Mouse (Mus musculus) heart, embryonic 11.5 days (tissue): ENCODE data around the gene Pgap3. TPM values are rescaled to one million over a fixed set of nuclear protein-coding genes. Genes with fewer than 3 reads are reported as not detected.

Experiments
- ATAC-seq: fragments of 200-750 bp; cut with Nextera tagmentation; replicated peaks from 2 replicates; pipeline ENCODE4 v1.8.0; 2017; ENCODE audit warnings: moderate library complexity; ENCODE audit not compliant: insufficient number of reproducible peaks, low FRiP score, low TSS enrichment
- H3K27ac ChIP-seq: fragments of 300-500 bp; sonication (generic); 2 replicates; pipeline ENCODE4 v1.5.1; 2014; ENCODE audit warnings: mild to moderate bottlenecking, low read depth, low read length
- H3K27me3 ChIP-seq: fragments of 300-500 bp; sonication (generic); 2 replicates; pipeline ENCODE4 v1.6.1; 2014; ENCODE audit warnings: mild to moderate bottlenecking, low read length, mixed read lengths; ENCODE audit not compliant: control insufficient read depth, insufficient read depth
- H3K36me3 ChIP-seq: fragments of 300-500 bp; sonication (generic); 2 replicates; pipeline ENCODE4 v1.6.1; 2014; ENCODE audit warnings: mild to moderate bottlenecking, low read length, moderate library complexity, mixed read lengths; ENCODE audit not compliant: control insufficient read depth, insufficient read depth
- H3K4me1 ChIP-seq: fragments of 300-500 bp; sonication (generic); 2 replicates; pipeline ENCODE4 v1.6.1; 2014; ENCODE audit warnings: low read length; ENCODE audit not compliant: control insufficient read depth, insufficient read depth
- H3K4me2 ChIP-seq: fragments of 300-500 bp; sonication (generic); 2 replicates; pipeline ENCODE4 v1.6.1; 2014; ENCODE audit warnings: mild to moderate bottlenecking, moderate library complexity
- H3K4me3 ChIP-seq: fragments of 300-500 bp; sonication (generic); 2 replicates; pipeline ENCODE4 v1.5.1; 2014; ENCODE audit warnings: low read depth, low read length
- H3K9ac ChIP-seq: fragments of 300-500 bp; sonication (generic); 2 replicates; pipeline ENCODE4 v1.6.1; 2014; ENCODE audit warnings: mild to moderate bottlenecking, low read depth, low read length, moderate library complexity
- H3K9me3 ChIP-seq: fragments of 300-500 bp; sonication (generic); replicated peaks from 2 replicates; pipeline ENCODE4 v1.6.1; 2016; ENCODE audit warnings: low read length; ENCODE audit not compliant: control insufficient read depth
- WGBS: fragments of 180-500 bp; shearing (Covaris S2); extraction: QIAGEN DNeasy Blood & Tissue Kit; methylation state at CpG from one replicate; pipeline ENCODE4 v1.1.7; 2014; ENCODE audit not compliant: insufficient replicate concordance; 5-methylcytosine and 5-hydroxymethylcytosine counted together
- polyA plus RNA-seq: library from polyadenylated mRNA; unstranded; fragments of >200 nt; fragmentation: Nextera tagmentation; extraction: Ambion mirVana; gene quantifications from 2 replicates; pipeline ENCODE4 v1.2.1, GENCODE M21; 2014

The Pgap3 gene
- polyA plus RNA-seq, 1 experiment from 2014 or later = 10.6 TPM

- Histone ChIP-seq H3K4me1 (peaks cover 60% of the 10 kb centered on the region), H3K4me3 (no peak overlapping the region), H3K27me3 (peaks cover 19% of the 10 kb centered on the region), H3K9ac (no peak overlapping the region), H3K4me2 (no peak overlapping the region; the same call in 1 of the 2 replicates), H3K36me3 (no peaks in the 10 kb centered on the region), H3K27ac (no peak overlapping the region), H3K9me3 (no peaks in the 10 kb centered on the region)
- ATAC-seq = no peak
- WGBS = 29% methylated on average over 9 of the region's 9 CpGs
These were observed 11.0 kb downstream of the Pgap3 start for GRCm38 (mm10) chr11:98389221-98389780.

GRCm38 (mm10) chr11:98388282-98388681 is 12.0 kb downstream of the Pgap3 start:
- H3K4me2 ChIP-seq = no peak overlapping the region
- no peak overlapping the region for H3K4me3 ChIP-seq
- no peaks in the 10 kb centered on the region for H3K36me3 ChIP-seq
- ATAC-seq = no peak
- H3K9me3 ChIP-seq = no peaks in the 10 kb centered on the region
- H3K9ac ChIP-seq = no peak overlapping the region
- peaks cover 19% of the 10 kb centered on the region for H3K27me3 ChIP-seq
- 67% methylated on average over 10 of the region's 10 CpGs for WGBS
- H3K4me1 ChIP-seq = peaks cover 59% of the 10 kb centered on the region
- no peak overlapping the region for H3K27ac ChIP-seq

- H3K9ac ChIP-seq = no peak overlapping the region
- H3K36me3 ChIP-seq = no peaks in the 10 kb centered on the region
- peaks cover 19% of the 10 kb centered on the region for H3K27me3 ChIP-seq
- no peaks in the 10 kb centered on the region for H3K9me3 ChIP-seq
- 39% methylated on average over 14 of the region's 14 CpGs for WGBS
- H3K27ac ChIP-seq = no peak overlapping the region
- H3K4me1 ChIP-seq = peaks cover 52% of the 10 kb centered on the region
- no peak overlapping the region for H3K4me2 ChIP-seq
- ATAC-seq = no peak
- H3K4me3 ChIP-seq = no peak overlapping the region
These were observed 13.2 kb downstream of the Pgap3 start for GRCm38 (mm10) chr11:98387056-98387577.

GRCm38 (mm10) chr11:98386596-98386995 is 13.7 kb downstream of the Pgap3 start:
- peaks cover 47% of the 10 kb centered on the region for H3K4me1 ChIP-seq
- no peaks in the 10 kb centered on the region for H3K36me3 ChIP-seq
- H3K9ac ChIP-seq = peak overlapping the region; percentile 63; the same call in 1 of the 2 replicates
- no peak overlapping the region for H3K27ac ChIP-seq
- H3K27me3 ChIP-seq = peaks cover 19% of the 10 kb centered on the region
- ATAC-seq = no peak
- H3K9me3 ChIP-seq = no peaks in the 10 kb centered on the region
- no peak overlapping the region for H3K4me3 ChIP-seq
- peak overlapping the region; percentile 38 for H3K4me2 ChIP-seq
- WGBS = 12% methylated on average over 24 of the region's 24 CpGs

- 44% methylated on average over 25 of the region's 25 CpGs for WGBS
- H3K36me3 ChIP-seq = no peaks in the 10 kb centered on the region
- H3K27ac ChIP-seq = no peak within 1 kb of the TSS
- H3K9me3 ChIP-seq = no peaks in the 10 kb centered on the region
- H3K4me1 ChIP-seq = peaks cover 42% of the 10 kb centered on the region
- ATAC-seq = no peak
- peak within 1 kb of the TSS; percentile 74 for H3K4me2 ChIP-seq
- peak within 1 kb of the TSS; percentile 47; the same call in 1 of the 2 replicates for H3K4me3 ChIP-seq
- H3K27me3 ChIP-seq = peaks cover 19% of the 10 kb centered on the region
- H3K9ac ChIP-seq = peak within 1 kb of the TSS; percentile 80
These were observed 14.4 kb downstream of the Pgap3 start, which contains the start of gene Pnmt for GRCm38 (mm10) chr11:98385638-98386585. Pnmt (plus strand) TSS chr11:98386450.

GRCm38 (mm10) chr11:98384721-98385637 is 15.3 kb downstream of the Pgap3 start:
- no peaks in the 10 kb centered on the region; the same call in 1 of the 2 replicates for H3K36me3 ChIP-seq
- peak overlapping the region; percentile 47 for H3K4me3 ChIP-seq
- peak overlapping the region; percentile 80 for H3K9ac ChIP-seq
- WGBS = 51% methylated on average over 8 of the region's 8 CpGs
- H3K4me2 ChIP-seq = peak overlapping the region; percentile 74
- H3K27ac ChIP-seq = peak overlapping the region; percentile 92
- H3K9me3 ChIP-seq = no peaks in the 10 kb centered on the region
- H3K4me1 ChIP-seq = peaks cover 36% of the 10 kb centered on the region
- ATAC-seq = no peak
- peaks cover 19% of the 10 kb centered on the region for H3K27me3 ChIP-seq

- Histone ChIP-seq H3K4me2 (peak overlapping the region; percentile 74), H3K9me3 (no peaks in the 10 kb centered on the region), H3K4me3 (peak overlapping the region; percentile 47), H3K9ac (peak overlapping the region; percentile 80), H3K36me3 (no peaks in the 10 kb centered on the region; the same call in 1 of the 2 replicates), H3K4me1 (peaks cover 42% of the 10 kb centered on the region), H3K27ac (peak overlapping the region; percentile 92), H3K27me3 (peaks cover 19% of the 10 kb centered on the region)
- WGBS = 59% methylated on average over 20 of the region's 20 CpGs
- no peak for ATAC-seq
These were observed 16.1 kb downstream of the Pgap3 start for GRCm38 (mm10) chr11:98384216-98384615.
